In genomic region chr8:104131414-104131975, GRCm38 (mm10) we compare ENCODE assay signal across 23 mouse cellular contexts. TPM values are rescaled to one million over a fixed set of nuclear protein-coding genes. Genes with fewer than 3 reads are reported as not detected.
DNase-seq lines count a peak whose midpoint lies in the region.
"Had no signal": no experiment of that assay in that cellular context is flagged by ENCODE, and none has a peak within 500 bp of the region (broad histone marks: within the 10 kb centered on the region; RNA-seq: fewer than 3 reads in every experiment).

No protein-coding gene starts in this region.

- peaks cover 8% of the 10 kb centered on the region; the same call in 1 of the 2 replicates for H3K4me1 ChIP-seq in heart, embryonic 10.5 days
- H3K4me1 ChIP-seq: embryonic facial prominence, embryonic 13.5 days; intestine, embryonic 15.5 days; kidney, embryonic 15.5 days; limb, embryonic 12.5 days; liver, embryonic 12.5 days; midbrain, embryonic 12.5 days; stomach, embryonic 15.5 days had no signal

- peak; percentile 66 for DNase-seq in heart, adult 11 months
- DNase-seq in heart, embryonic 10.5 days (ENCODE audit: low spot score): no peak
- DNase-seq in retina, postnatal 1 day: peak; percentile 28
- DNase-seq in retina, embryonic 14.5 days (ENCODE audit: low spot score): no peak
- peak; percentile 68 for DNase-seq in lung, postnatal 10 days
- DNase-seq in spleen, postnatal 36 days (ENCODE audit: low spot score in 2 of 2): no peak
- no peak for DNase-seq in ovary, postnatal 10 days (ENCODE audit: low spot score)
- DNase-seq: B cell, adult 2 months; cerebellum, adult 9-11 months; forebrain, postnatal 0 days; gastrocnemius, adult 2 months; spleen, adult 18-20 months; thymus, adult 18-20 months; thymus, postnatal 4 days had no signal

- no peaks in the 10 kb centered on the region for H3K9me3 ChIP-seq in heart, embryonic 10.5 days
- H3K9me3 ChIP-seq: embryonic facial prominence, embryonic 13.5 days; heart, embryonic 13.5 days; intestine, embryonic 15.5 days; kidney, embryonic 15.5 days; limb, embryonic 12.5 days; liver, embryonic 12.5 days; midbrain, embryonic 12.5 days; stomach, embryonic 15.5 days had no signal

- H3K36me3 ChIP-seq in heart, embryonic 10.5 days: peaks cover 4% of the 10 kb centered on the region; the same call in 1 of the 2 replicates
- H3K36me3 ChIP-seq: embryonic facial prominence, embryonic 13.5 days; intestine, embryonic 15.5 days; kidney, embryonic 15.5 days; limb, embryonic 12.5 days; liver, embryonic 12.5 days; midbrain, embryonic 12.5 days; stomach, embryonic 15.5 days had no signal

- WGBS in heart, embryonic 10.5 days: 87% methylated on average over 7 of the region's 7 CpGs

- H3K27me3 ChIP-seq in heart, embryonic 10.5 days (ENCODE audit: insufficient read depth, poor library complexity, severe bottlenecking): no peaks in the 10 kb centered on the region
- H3K27me3 ChIP-seq: embryonic facial prominence, embryonic 13.5 days; heart, embryonic 13.5 days; intestine, embryonic 15.5 days; kidney, embryonic 15.5 days; limb, embryonic 12.5 days; liver, embryonic 12.5 days; midbrain, embryonic 12.5 days; stomach, embryonic 15.5 days had no signal

- no peak overlapping the region for H3K4me3 ChIP-seq in heart, embryonic 10.5 days
- H3K4me3 ChIP-seq: embryonic facial prominence, embryonic 13.5 days; gastrocnemius, adult 2 months; heart, embryonic 13.5 days; intestine, embryonic 15.5 days; kidney, embryonic 15.5 days; limb, embryonic 12.5 days; liver, embryonic 12.5 days; midbrain, embryonic 12.5 days; stomach, embryonic 15.5 days had no signal

- H3K27ac ChIP-seq in heart, embryonic 10.5 days: no peak overlapping the region
- H3K27ac ChIP-seq: embryonic facial prominence, embryonic 13.5 days; gastrocnemius, adult 2 months; heart, embryonic 13.5 days; hindbrain, embryonic 14.5 days; intestine, embryonic 15.5 days; kidney, embryonic 15.5 days; limb, embryonic 12.5 days; liver, embryonic 12.5 days; midbrain, embryonic 12.5 days; stomach, embryonic 15.5 days had no signal

RNA-seq across cellular contexts. Expression of gene Cdh5, which starts 30.1 kb away (rescaled TPM):
- 34.1 and 40.4 TPM in 2 replicates for polyA plus RNA-seq in heart, embryonic 10.5 days (2016; fragmentation: Nextera tagmentation; extraction: Ambion mirVana)

RNA-seq across cellular contexts. Expression of gene Bean1, which starts 38.7 kb away (rescaled TPM):
- 0.07 and 0.23 TPM in 2 replicates for polyA plus RNA-seq in heart, embryonic 10.5 days (2016; fragmentation: Nextera tagmentation; extraction: Ambion mirVana)

Comparison
In these comparisons a context has a peak if more than half of its experiments do, and no peak if none do; other contexts are left out.
1. DNase-seq: peak in heart, adult 11 months (single experiment), retina, postnatal 1 day (single experiment) and lung, postnatal 10 days (single experiment); none in heart, embryonic 10.5 days (single experiment), retina, embryonic 14.5 days (single experiment), spleen, postnatal 36 days (0 of 2) and ovary, postnatal 10 days (single experiment).